Mouse (Mus musculus): ENCODE measurements around the gene 1700001C02Rik. TPM values are rescaled to one million over a fixed set of nuclear protein-coding genes. Genes with fewer than 3 reads are reported as not detected.
A peak's percentile ranks its signal among the peaks of the same experiment; 100 is the strongest.

1700001C02Rik gene
- total RNA-seq, 2 experiments from 2014 or later, result not detected

DNA sequence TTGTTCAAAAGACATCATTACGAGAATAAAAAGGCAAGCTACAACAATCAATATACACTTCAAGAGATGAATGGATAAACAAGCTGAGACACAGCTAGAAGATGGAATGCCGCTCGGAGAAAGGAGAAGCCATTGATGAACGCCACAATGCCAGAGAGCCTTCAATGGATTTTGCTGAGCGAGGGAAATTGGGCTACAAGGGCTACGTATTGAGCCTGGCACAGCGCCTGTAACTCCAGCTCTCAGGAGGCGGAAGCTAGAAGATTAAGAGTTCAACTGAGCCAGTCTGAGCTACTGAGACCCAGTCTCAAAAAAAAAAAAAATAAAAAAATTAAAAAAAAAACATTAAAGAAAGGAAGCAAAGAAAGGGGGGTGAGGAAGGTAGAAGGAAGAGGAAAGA, 47.3 kb downstream of the 1700001C02Rik start:
- no peak for TF ChIP-seq CTCF (IDR thresholded peaks at IDR 0.05)
- intact Hi-C loops (cut with DNase I), result no loop called here
- Histone ChIP-seq H3K4me3 (no peak overlapping the region), H3K27ac (no peak overlapping the region)
- DNase-seq, result no peak

DNA sequence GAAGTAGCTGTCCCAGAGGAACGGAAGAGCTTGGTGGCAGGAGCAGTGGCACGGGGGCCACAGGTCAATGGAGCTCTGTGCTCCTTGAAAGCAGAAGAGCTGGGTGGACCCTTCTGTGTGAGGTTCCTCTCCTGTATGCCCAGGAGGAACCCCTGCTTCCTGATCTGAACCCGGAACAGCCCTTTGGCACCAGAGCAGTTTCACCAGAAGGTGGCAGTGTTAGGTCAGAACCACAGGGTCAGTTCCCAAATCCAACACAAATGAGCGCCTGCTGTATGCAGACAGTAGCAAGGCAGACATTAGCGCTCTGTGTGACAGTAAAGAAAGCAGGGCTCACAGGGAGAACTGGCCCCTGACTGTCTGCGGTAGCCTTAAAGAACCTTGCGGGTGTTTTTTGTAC, 50.5 kb downstream of the 1700001C02Rik start:
- TF ChIP-seq CTCF (IDR thresholded peaks at IDR 0.05), result peak; percentile 84
- no peak overlapping the region for H3K27ac ChIP-seq
- no peak overlapping the region for H3K4me3 ChIP-seq
- intact Hi-C loops (cut with DNase I), result loop anchor here (1.0 to 2.0 kb wide), 2 partner anchors 122 to 164 kb away; no protein-coding TSS in a partner anchor
- peak; percentile 35 for DNase-seq

DNA sequence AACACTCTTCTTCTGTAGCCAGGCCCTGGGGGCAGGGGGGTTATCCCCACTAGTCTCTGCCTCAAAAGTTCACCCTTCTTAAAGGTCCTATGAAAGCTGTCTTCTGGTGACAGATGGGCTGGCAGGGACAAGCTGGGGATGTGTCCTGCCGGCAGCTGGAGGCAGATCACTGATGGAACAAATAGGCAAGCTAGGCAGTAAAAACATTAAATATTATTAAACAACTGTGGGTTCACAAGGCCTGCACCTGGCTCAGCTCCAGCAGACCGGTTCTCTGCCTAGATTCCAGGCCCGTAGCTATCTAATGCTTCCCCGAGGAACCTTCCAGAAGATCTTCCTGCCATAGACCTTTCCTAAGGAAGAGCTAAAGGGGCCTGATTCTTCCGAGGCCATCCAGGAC, 52.3 kb downstream of the 1700001C02Rik start:
- H3K4me3 ChIP-seq, result no peak overlapping the region
- no peak for TF ChIP-seq CTCF (IDR thresholded peaks at IDR 0.05)
- DNase-seq, result no peak
- H3K27ac ChIP-seq, result no peak overlapping the region
- intact Hi-C loops (cut with DNase I), result no loop called here

- no peak for DNase-seq
- TF ChIP-seq CTCF (IDR thresholded peaks at IDR 0.05), result no peak
- Histone ChIP-seq H3K4me3 (no peak overlapping the region), H3K27ac (no peak overlapping the region)
- intact Hi-C loops (cut with DNase I), result no loop called here
Measured at GRCm38 (mm10) chr5:30518547-30518946, 52.7 kb downstream of the 1700001C02Rik start.

GRCm38 (mm10) chr5:30519494-30519893, 53.6 kb downstream of the 1700001C02Rik start:
- DNase-seq, result no peak
- intact Hi-C loops (cut with DNase I), result no loop called here
- no peak for TF ChIP-seq CTCF (IDR thresholded peaks at IDR 0.05)
- no peak overlapping the region for H3K4me3 ChIP-seq
- H3K27ac ChIP-seq, result no peak overlapping the region

GRCm38 (mm10) chr5:30520214-30520732, 54.4 kb downstream of the 1700001C02Rik start:
- TF ChIP-seq CTCF (IDR thresholded peaks at IDR 0.05), result no peak
- intact Hi-C loops (cut with DNase I), result no loop called here
- no peak overlapping the region for H3K4me3 ChIP-seq

DNA sequence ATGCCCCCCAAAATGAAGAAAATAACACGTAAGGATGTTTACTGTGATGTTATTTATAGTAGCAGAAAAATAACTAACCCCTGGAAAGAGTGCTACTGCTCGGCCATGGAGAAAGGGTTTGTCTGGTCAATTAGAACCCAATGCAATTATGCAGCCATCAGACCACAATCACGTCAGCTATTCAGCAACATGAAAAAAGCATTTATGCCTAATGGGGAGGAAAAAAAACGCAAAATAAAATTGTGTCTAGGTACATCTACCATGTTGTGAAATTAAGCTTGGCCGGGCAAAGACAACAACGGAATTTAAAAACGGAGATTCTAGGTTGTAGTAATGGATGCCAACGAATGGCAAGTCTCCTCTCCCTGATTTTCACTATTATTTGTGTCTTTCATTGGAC, 56.6 kb downstream of the 1700001C02Rik start:
- Histone ChIP-seq H3K4me3 (no peak overlapping the region), H3K27ac (no peak overlapping the region)
- no peak for TF ChIP-seq CTCF (IDR thresholded peaks at IDR 0.05)
- intact Hi-C loops (cut with DNase I), result no loop called here
- DNase-seq, result no peak

More at GRCm38 (mm10) chr5:30520214-30520732, 54.4 kb downstream of the 1700001C02Rik start:
- no peak for DNase-seq
- no peak overlapping the region for H3K27ac ChIP-seq

DNA sequence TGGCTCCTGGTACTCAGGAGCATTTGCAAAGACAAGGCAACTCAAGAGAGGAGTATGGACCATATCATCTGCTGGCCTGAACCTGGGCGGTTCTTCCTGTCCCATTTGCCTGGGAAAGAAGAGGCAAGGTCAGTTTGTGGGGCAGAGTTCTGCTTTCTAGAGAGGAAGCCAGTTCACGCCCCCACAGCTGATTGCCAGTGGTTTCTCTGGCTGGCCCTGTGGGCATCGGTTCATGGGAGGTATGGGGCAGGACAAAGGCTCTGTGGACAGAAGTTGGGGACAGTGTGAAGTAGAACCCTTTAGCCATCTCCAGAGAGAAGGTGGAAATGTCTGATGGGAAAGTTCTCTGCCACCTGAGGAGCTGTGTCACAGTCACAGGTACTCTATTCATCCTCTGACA, 57.3 kb downstream of the 1700001C02Rik start:
- TF ChIP-seq CTCF (IDR thresholded peaks at IDR 0.05), result no peak

GRCm38 (mm10) chr5:30524213-30524612, 58.4 kb downstream of the 1700001C02Rik start:
- intact Hi-C loops (cut with DNase I), result no loop called here
- no peak for TF ChIP-seq CTCF (IDR thresholded peaks at IDR 0.05)
- Histone ChIP-seq H3K27ac (no peak overlapping the region), H3K4me3 (no peak overlapping the region)
- DNase-seq, result no peak

More for the DNA sequence above, 57.3 kb downstream of the 1700001C02Rik start:
- Histone ChIP-seq H3K4me3 (no peak overlapping the region), H3K27ac (no peak overlapping the region)
- DNase-seq, result no peak
- intact Hi-C loops (cut with DNase I), result no loop called here

DNA sequence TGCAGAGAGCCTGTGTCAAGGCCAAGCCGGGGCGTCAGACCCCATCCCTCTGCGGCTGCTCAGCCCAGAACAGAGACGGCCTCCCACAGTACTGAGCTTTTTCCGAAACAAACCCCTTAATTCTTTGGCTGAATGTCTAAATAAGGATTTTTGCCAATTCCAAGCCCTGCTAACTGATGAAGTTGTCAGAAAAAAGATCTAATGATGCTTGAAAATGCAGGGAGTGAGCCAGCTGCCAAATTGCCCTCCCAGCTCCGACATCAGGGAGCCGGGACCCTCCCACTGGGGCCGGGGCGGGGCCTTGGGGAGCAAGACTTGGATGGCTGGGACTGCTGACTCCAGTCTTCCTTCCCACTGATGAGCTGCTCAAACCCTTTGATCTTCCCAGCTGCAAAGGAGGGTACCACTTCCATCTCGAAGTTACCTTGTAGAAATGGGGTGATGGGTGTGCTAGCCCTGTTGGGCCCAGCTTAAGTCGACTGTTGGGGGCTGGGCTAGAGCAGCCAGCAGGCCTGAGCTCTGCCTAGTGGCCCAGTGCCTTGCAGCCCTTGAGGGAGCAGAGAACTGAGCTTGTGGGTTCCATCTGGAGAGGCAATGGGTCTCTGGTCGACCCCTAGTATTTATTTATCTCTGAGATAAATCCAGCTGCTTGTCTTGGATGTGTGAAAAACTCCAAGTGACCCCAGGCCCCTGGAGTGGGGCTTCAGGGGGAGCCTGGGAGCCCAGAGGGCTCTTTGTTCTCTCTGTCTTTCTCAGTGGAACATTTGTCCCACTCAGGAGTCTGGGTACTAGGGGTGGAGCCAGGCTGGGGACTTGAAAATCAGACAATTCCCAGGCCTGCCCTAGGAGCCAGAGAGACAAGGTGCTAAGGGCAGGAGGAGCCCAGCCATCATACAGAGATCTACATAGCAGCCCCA, 60.3 kb downstream of the 1700001C02Rik start:
- no peak for TF ChIP-seq CTCF (IDR thresholded peaks at IDR 0.05)
- H3K27ac ChIP-seq, result no peak overlapping the region
- intact Hi-C loops (cut with DNase I), result no loop called here
- H3K4me3 ChIP-seq, result no peak overlapping the region
- peak; percentile 29 for DNase-seq

DNA sequence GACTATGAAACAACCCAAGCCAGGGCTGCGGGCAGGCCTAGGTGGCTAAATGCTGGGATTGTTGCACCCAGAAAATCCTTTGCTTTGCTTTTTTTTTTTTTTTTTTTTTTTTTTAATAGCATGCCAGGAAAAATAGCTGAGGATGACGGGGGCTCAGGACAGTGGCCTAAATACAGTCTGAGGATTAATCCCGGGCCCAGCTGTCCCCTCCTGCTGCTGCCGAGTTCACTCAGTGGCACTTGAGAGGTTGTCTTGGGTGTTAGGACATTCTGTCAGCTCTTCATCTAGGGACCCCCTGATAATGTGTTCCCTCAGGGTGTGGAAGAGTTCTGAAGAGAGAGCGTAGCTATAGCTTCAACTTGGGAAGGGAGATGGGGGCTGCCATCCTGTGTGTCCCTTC, 61.3 kb downstream of the 1700001C02Rik start:
- no peak for TF ChIP-seq CTCF (IDR thresholded peaks at IDR 0.05)
- Histone ChIP-seq H3K27ac (no peak overlapping the region), H3K4me3 (no peak overlapping the region)
- intact Hi-C loops (cut with DNase I), result no loop called here
- no peak for DNase-seq

DNA sequence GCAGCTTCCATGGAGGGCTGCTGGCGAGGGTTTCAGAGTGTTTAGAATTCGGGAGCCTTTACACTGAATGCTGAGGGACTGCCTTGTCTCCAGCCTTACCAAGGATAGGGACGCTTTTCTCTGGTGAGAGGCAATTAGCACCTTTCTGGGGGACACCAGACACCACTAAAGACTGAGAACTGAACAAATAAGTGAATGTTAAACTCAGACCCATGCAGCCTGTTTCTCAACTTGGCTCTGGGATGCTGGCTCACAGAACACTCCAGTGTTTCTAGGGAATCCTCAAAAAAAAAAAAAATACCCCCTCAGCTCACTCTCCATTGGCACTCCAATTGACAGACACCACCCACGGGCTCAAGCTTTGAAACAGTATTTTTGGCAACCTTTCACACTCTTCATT, 63.1 kb downstream of the 1700001C02Rik start:
- no peak overlapping the region for H3K4me3 ChIP-seq
- TF ChIP-seq CTCF (IDR thresholded peaks at IDR 0.05), result no peak
- intact Hi-C loops (cut with DNase I), result no loop called here
- no peak for DNase-seq
- no peak overlapping the region for H3K27ac ChIP-seq

Other genes with a start within 250 kb of the 1700001C02Rik start
- 10 to 100 TPM in 1 of 2 experiments, 1 to 10 TPM in 1; 8.3 to 11.4 TPM for gene Selenoi, start 233.5 kb upstream of the 1700001C02Rik start, total RNA-seq (2021)
- gene Drc1, start 184.7 kb upstream of the 1700001C02Rik start, total RNA-seq (2021), result not detected
- under 1 TPM; 0.10 to 0.14 TPM for gene Otof, start 4.1 kb upstream of the 1700001C02Rik start, total RNA-seq (2021)
- not detected for gene Cib4, start 79.8 kb downstream of the 1700001C02Rik start, total RNA-seq (2021)
- under 1 TPM; 0.26 to 0.33 TPM for gene Kcnk3, start 122.1 kb downstream of the 1700001C02Rik start, total RNA-seq (2021)
- gene Slc35f6, start 181.9 kb downstream of the 1700001C02Rik start, total RNA-seq (2021), result 10 to 100 TPM; 12.7 to 14.2 TPM
- gene Cenpa, start 200.7 kb downstream of the 1700001C02Rik start, total RNA-seq (2021), result 1 to 10 TPM; 1.2 to 3.6 TPM
- 1 to 10 TPM in 1 of 2 experiments, under 1 TPM in 1; 0.98 to 2.9 TPM for gene Dpysl5, start 245.5 kb downstream of the 1700001C02Rik start, total RNA-seq (2021)

Measured in gastrocnemius, adult 2 months (tissue).